Mouse (Mus musculus) embryonic facial prominence, embryonic 11.5 days (tissue): ENCODE results near the gene Olfr47. TPM values are rescaled to one million over a fixed set of nuclear protein-coding genes. Genes with fewer than 3 reads are reported as not detected.
"Not testable (repeated sequence)": the region's sequence is repeated elsewhere in the genome, so short reads cannot be mapped to it uniquely, and the experiment has no call there.

ENCODE experiments used
- ATAC-seq: fragments of 200-750 bp; cut with Nextera tagmentation; replicated peaks from 2 replicates; pipeline ENCODE4 v1.8.0; 2017; ENCODE audit warnings: low read depth; ENCODE audit not compliant: insufficient number of reproducible peaks, low FRiP score, low TSS enrichment
- DNase-seq: peaks from one replicate; pipeline ENCODE4 v3.0.0-alpha.2; 2015; ENCODE audit warnings: low spot score
- H3K27ac ChIP-seq: fragments of 300-500 bp; sonication (generic); replicated peaks from 2 replicates; pipeline ENCODE4 v1.5.1; 2014; ENCODE audit warnings: mild to moderate bottlenecking, low read depth, low read length, control low read depth
- H3K27me3 ChIP-seq: fragments of 300-500 bp; sonication (generic); 2 replicates; pipeline ENCODE4 v1.6.1; 2014; ENCODE audit warnings: mild to moderate bottlenecking, low read length, moderate library complexity, mixed read lengths; ENCODE audit not compliant: control insufficient read depth, insufficient read depth
- H3K36me3 ChIP-seq: fragments of 300-500 bp; sonication (generic); replicated peaks from 2 replicates; pipeline ENCODE4 v1.6.1; 2014; ENCODE audit warnings: low read depth, mild to moderate bottlenecking, low read length, moderate library complexity, mixed read lengths; ENCODE audit not compliant: control insufficient read depth, insufficient read depth
- H3K4me1 ChIP-seq: fragments of 300-500 bp; sonication (generic); 2 replicates; pipeline ENCODE4 v1.6.1; 2014; ENCODE audit warnings: low read length, mixed read lengths; ENCODE audit not compliant: control insufficient read depth, insufficient read depth
- H3K4me2 ChIP-seq: fragments of 300-500 bp; sonication (generic); 2 replicates; pipeline ENCODE4 v1.6.1; 2014; ENCODE audit warnings: low read depth, mild to moderate bottlenecking, control low read depth, low read length, moderate library complexity
- H3K4me3 ChIP-seq: fragments of 300-500 bp; sonication (generic); 2 replicates; pipeline ENCODE4 v1.5.1; 2014; ENCODE audit warnings: low read depth, low read length, control low read depth
- H3K9ac ChIP-seq: fragments of 300-500 bp; sonication (generic); replicated peaks from 2 replicates; pipeline ENCODE4 v1.6.1; 2014; ENCODE audit warnings: mild to moderate bottlenecking, control low read depth, low read length
- H3K9me3 ChIP-seq: fragments of 300-500 bp; sonication (generic); replicated peaks from 2 replicates; pipeline ENCODE4 v1.6.1; 2016; ENCODE audit warnings: mild to moderate bottlenecking, low read length, inconsistent platforms, mixed read lengths; ENCODE audit not compliant: control insufficient read depth
- WGBS: fragments of 180-500 bp; shearing (Covaris S2); extraction: QIAGEN DNeasy Blood & Tissue Kit; methylation state at CpG from one replicate; pipeline ENCODE4 v1.1.7; 2014; 5-methylcytosine and 5-hydroxymethylcytosine counted together
- polyA plus RNA-seq: library from polyadenylated mRNA; unstranded; fragments of >200 nt; fragmentation: Nextera tagmentation; extraction: Ambion mirVana; gene quantifications from 2 replicates; pipeline ENCODE4 v1.2.1, GENCODE M21; 2014

Gene Olfr47
- not detected in 2 replicates for polyA plus RNA-seq

DNA sequence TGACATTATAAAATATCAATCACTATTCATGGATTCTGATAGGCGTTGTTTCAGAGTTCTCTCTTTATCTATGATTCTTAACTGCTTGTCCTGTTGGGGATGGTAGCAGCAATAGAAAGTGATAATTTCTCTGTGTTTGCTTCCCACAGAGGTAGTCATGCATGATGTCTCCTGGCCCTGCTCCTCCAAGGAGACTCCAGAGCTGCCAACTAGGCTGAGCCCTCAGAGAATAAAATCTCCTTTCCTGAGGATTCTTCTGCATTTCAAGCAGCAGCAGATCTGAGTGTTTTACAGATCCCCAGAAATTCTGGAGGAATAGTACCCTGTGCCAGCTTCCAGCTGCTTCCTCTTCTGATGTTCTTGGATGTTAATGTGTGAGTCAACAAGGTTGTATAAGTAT, at the start of gene Olfr47:
Gene Olfr47 (plus strand): TSS at position 275 of the 400 bp plus-strand sequence.
- H3K27me3 ChIP-seq, H3K9ac ChIP-seq, H3K9me3 ChIP-seq, H3K4me3 ChIP-seq, DNase-seq, ATAC-seq, H3K27ac ChIP-seq, H3K4me2 ChIP-seq, H3K36me3 ChIP-seq, H3K4me1 ChIP-seq: not testable (repeated sequence)
- WGBS = 86% methylated on average over 1 of the region's 1 CpGs

DNA sequence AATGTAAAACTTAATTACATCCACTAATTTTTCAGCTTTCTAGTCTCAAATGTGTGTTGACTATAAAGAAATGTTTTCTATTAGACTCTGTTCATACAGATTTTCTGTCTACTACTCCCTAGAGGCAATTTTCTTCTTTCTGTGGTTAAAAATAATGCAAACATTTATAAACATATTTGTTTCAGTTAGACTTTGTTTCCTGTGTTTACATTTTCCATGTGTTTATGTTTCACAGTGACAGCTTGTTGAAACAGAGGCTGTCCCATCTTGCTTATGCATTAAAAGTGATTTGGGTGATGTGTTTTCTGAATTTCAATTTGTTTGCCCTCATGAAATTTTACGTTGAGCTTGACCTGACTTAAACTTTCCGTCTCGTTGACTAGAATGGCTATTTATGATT, 40.3 kb upstream of the Olfr47 start:
- Histone ChIP-seq H3K4me1 (no peaks in the 10 kb centered on the region), H3K4me2 (no peak overlapping the region), H3K9ac (no peak overlapping the region), H3K36me3 (no peaks in the 10 kb centered on the region), H3K27me3 (no peaks in the 10 kb centered on the region), H3K9me3 (no peaks in the 10 kb centered on the region), H3K4me3 (no peak overlapping the region), H3K27ac (no peak overlapping the region)
- no peak for ATAC-seq
- 83% methylated on average over 3 of the region's 3 CpGs for WGBS
- DNase-seq = no peak

DNA sequence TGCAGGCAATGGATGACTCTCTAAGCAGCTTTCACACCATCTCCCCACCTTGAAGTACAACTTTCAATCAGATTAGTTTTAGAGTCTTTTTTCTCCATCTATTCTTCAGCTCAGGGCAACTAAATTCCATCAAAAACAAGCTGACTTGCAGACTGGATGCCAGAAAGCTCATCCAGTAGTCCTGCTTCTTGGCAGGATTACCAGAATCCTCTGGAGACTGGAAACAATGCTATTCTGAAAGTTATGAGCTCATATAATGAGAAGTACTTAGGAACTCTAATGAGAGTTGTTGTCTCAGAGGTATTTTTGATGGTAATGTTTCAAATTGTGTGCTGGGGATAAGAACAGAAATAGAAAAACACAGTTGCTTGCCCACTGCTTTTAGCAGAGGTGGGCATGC, 34.5 kb upstream of the Olfr47 start, which contains the start of gene Olfr435:
Gene Olfr435 (plus strand): TSS at position 366 of the 400 bp plus-strand sequence.
- ATAC-seq (no peak), DNase-seq (no peak)
- Histone ChIP-seq H3K27me3 (no peaks in the 10 kb centered on the region), H3K27ac (no peak within 1 kb of the TSS), H3K4me3 (no peak within 1 kb of the TSS), H3K36me3 (no peaks in the 10 kb centered on the region), H3K9ac (no peak within 1 kb of the TSS), H3K9me3 (no peaks in the 10 kb centered on the region), H3K4me1 (no peaks in the 10 kb centered on the region), H3K4me2 (no peak within 1 kb of the TSS)

DNA sequence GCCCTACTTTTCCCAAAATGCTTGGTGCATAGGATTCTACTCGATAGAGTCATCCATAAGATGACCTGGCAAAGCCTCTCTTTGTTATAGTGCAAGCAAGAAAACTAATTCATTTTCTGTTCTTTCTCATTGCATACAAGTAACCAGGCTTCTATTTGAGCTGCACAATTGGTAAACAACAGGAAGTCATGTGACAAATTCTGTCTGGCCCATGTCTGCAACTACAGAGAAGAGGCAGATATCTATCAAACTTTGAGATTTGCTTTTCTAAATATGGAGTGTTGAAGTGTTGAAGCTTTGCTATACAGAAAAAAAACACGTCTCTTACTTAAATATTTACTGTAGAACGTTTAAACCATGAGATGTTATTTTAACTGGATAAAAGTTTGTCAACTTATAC, 33.2 kb upstream of the Olfr47 start:
- Histone ChIP-seq H3K36me3 (no peaks in the 10 kb centered on the region), H3K27ac (no peak overlapping the region), H3K9me3 (no peaks in the 10 kb centered on the region), H3K9ac (no peak overlapping the region), H3K27me3 (no peaks in the 10 kb centered on the region), H3K4me2 (no peak overlapping the region), H3K4me1 (no peaks in the 10 kb centered on the region), H3K4me3 (no peak overlapping the region)
- no peak for ATAC-seq
- 79% methylated on average over 3 of the region's 3 CpGs for WGBS
- DNase-seq = no peak

DNA sequence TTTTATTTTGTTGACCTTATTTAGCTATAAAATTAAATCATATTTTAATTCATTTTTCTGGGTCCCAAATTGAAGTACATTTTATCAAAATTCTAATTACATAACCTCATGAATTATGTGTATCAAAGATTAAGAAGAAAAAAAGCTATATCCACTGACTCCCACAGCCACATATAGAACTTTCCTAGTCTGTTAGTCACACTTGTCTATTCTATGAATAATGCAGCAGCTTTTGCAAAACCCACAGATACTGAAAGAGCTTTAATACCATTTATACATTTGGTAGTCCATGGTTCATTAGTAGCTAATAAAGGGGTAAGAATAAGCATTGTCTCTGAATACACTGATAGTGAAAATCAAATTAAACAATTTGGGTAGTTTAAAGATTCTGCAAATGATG, 28.5 kb upstream of the Olfr47 start:
- no peak overlapping the region for H3K9ac ChIP-seq
- H3K4me2 ChIP-seq = no peak overlapping the region
- DNase-seq (no peak), ATAC-seq (no peak)
- no peaks in the 10 kb centered on the region for H3K9me3 ChIP-seq
- no peak overlapping the region for H3K27ac ChIP-seq
- H3K4me1 ChIP-seq = no peaks in the 10 kb centered on the region
- no peaks in the 10 kb centered on the region for H3K36me3 ChIP-seq
- H3K27me3 ChIP-seq = no peaks in the 10 kb centered on the region
- H3K4me3 ChIP-seq = no peak overlapping the region

DNA sequence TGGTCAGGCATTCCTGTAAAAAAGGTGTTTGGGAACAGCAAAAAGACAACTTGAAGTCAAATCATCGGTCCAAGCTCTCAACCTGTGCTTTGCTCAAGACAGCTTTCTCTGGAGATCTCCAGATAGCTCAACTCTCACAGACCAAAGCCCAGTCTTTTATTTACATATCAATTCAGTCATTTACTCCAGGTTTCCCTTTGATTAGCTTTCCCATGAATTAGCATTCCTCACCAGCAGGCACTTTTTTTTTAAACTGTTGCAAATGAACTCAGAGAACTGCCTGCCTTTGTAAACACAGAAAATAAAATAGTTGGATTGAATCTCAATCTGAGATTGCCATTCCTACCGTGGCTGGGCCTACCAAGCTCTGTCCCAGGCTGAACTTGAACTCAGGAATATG, 26.0 kb upstream of the Olfr47 start:
- H3K27me3 ChIP-seq = no peaks in the 10 kb centered on the region
- 35% methylated on average over 2 of the region's 2 CpGs for WGBS
- no peak for ATAC-seq
- no peak overlapping the region for H3K27ac ChIP-seq
- H3K36me3 ChIP-seq = no peaks in the 10 kb centered on the region
- no peaks in the 10 kb centered on the region for H3K4me1 ChIP-seq
- no peaks in the 10 kb centered on the region for H3K9me3 ChIP-seq
- H3K4me3 ChIP-seq = no peak overlapping the region
- no peak overlapping the region for H3K9ac ChIP-seq
- no peak overlapping the region for H3K4me2 ChIP-seq
- DNase-seq = no peak

DNA sequence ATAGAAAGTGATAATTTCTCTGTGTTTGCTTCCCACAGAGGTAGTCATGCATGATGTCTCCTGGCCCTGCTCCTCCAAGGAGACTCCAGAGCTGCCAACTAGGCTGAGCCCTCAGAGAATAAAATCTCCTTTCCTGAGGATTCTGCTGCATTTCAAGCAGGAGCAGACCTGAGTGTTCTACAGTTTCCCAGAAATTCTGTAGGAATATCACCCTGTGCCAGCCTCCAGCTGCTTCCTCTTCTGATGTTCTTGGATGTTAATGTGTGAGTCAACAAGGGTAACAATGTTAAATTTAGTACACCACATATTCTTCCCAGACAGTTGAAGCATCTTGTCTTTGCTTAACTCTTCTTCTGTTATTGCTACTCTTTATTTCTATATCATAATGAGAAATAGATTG, 18.5 kb upstream of the Olfr47 start, which contains the start of gene Olfr434:
Gene Olfr434 (plus strand): TSS at position 149 of the 400 bp plus-strand sequence.
- H3K4me1 ChIP-seq, H3K9me3 ChIP-seq, H3K4me3 ChIP-seq, H3K27me3 ChIP-seq, H3K9ac ChIP-seq, H3K4me2 ChIP-seq, ATAC-seq, DNase-seq, H3K36me3 ChIP-seq, H3K27ac ChIP-seq: not testable (repeated sequence)

DNA sequence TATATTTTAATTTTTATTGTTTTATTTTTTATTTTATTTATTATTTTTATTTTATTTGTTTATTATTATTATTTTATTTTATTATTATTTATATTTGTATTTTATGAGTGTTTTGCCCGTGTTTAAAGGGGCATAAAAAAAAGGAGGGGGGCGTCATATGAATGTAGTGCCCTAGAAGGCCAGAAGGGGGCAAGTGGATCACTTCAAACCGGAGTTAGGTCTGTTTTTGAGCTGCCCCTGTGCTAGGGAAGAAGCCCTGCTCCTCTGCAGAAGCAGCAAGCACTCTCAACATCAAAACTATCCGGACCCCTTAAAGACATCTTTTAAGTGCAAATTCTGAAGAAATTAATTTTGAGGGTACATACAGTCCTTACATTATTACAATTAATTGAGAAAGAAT, 10.7 kb downstream of the Olfr47 start:
- H3K9me3 ChIP-seq = no peaks in the 10 kb centered on the region
- peak; percentile 64 for DNase-seq
- H3K27ac ChIP-seq = no peak overlapping the region
- no peaks in the 10 kb centered on the region for H3K27me3 ChIP-seq
- no peaks in the 10 kb centered on the region for H3K36me3 ChIP-seq
- WGBS = 15% methylated on average over 4 of the region's 4 CpGs
- no peak overlapping the region for H3K4me3 ChIP-seq
- no peak overlapping the region for H3K4me2 ChIP-seq
- H3K9ac ChIP-seq = no peak overlapping the region
- ATAC-seq = no peak
- H3K4me1 ChIP-seq = no peaks in the 10 kb centered on the region
